Comparison of ENCODE assay signal across 10 mouse cellular contexts in genomic region chr4:141875481-141876108, GRCm38 (mm10). TPM values are rescaled to one million over a fixed set of nuclear protein-coding genes. Genes with fewer than 3 reads are reported as not detected.
DNase-seq lines count a peak whose midpoint lies in the region; ATAC-seq and TF ChIP-seq lines count a peak whose summit lies in the region.
"Had no signal": no experiment of that assay in that cellular context is flagged by ENCODE, and none has a peak within 500 bp of the region (broad histone marks: within the 10 kb centered on the region; RNA-seq: fewer than 3 reads in every experiment).

No protein-coding gene starts in this region.

- no peak overlapping the region for H3K27ac ChIP-seq in kidney, embryonic 15.5 days
- peak overlapping the region; percentile 41; the same call in 1 of the 2 replicates for H3K27ac ChIP-seq in hindbrain, postnatal 0 days
- H3K27ac ChIP-seq in midbrain, postnatal 0 days (ENCODE audit: low read depth, low read length): peak overlapping the region; percentile 57

- peak overlapping the region; percentile 96 for H3K4me2 ChIP-seq in kidney, embryonic 15.5 days
- H3K4me2 ChIP-seq in hindbrain, postnatal 0 days (ENCODE audit: low read depth, low read length): peak overlapping the region; percentile 84
- H3K4me2 ChIP-seq in midbrain, postnatal 0 days (ENCODE audit: low read depth, low read length, poor library complexity, severe bottlenecking): peak overlapping the region; percentile 70

- H3K36me3 ChIP-seq in kidney, embryonic 15.5 days: peaks cover 2% of the 10 kb centered on the region; the same call in 1 of the 2 replicates
- H3K36me3 ChIP-seq in hindbrain, postnatal 0 days (ENCODE audit: insufficient read depth, low read length): no peaks in the 10 kb centered on the region
- no peaks in the 10 kb centered on the region; the same call in 1 of the 2 replicates for H3K36me3 ChIP-seq in midbrain, postnatal 0 days (ENCODE audit: insufficient read depth, low read length)

- H3K27me3 ChIP-seq in kidney, embryonic 15.5 days: peaks cover 17% of the 10 kb centered on the region
- H3K27me3 ChIP-seq in hindbrain, postnatal 0 days (ENCODE audit: insufficient read depth, low read length): no peaks in the 10 kb centered on the region
- no peaks in the 10 kb centered on the region for H3K27me3 ChIP-seq in midbrain, postnatal 0 days (ENCODE audit: insufficient read depth, low read length)
- H3K27me3 ChIP-seq: Patski had no signal

- no peak overlapping the region for H3K9ac ChIP-seq in kidney, embryonic 15.5 days
- peak overlapping the region; percentile 67 for H3K9ac ChIP-seq in hindbrain, postnatal 0 days (replicated peaks; ENCODE audit: low read length)
- peak overlapping the region; percentile 80 for H3K9ac ChIP-seq in midbrain, postnatal 0 days (replicated peaks; ENCODE audit: low read length, poor library complexity, severe bottlenecking)

- WGBS in kidney, embryonic 15.5 days: 19% methylated on average over 8 of the region's 8 CpGs
- 12% methylated on average over 8 of the region's 8 CpGs for WGBS in hindbrain, postnatal 0 days
- 9% methylated on average over 8 of the region's 8 CpGs for WGBS in midbrain, postnatal 0 days

- H3K4me1 ChIP-seq in kidney, embryonic 15.5 days: peaks cover 44% of the 10 kb centered on the region
- H3K4me1 ChIP-seq in hindbrain, postnatal 0 days (ENCODE audit: insufficient read depth, low read length): peaks cover 24% of the 10 kb centered on the region
- peaks cover 5% of the 10 kb centered on the region; the same call in 1 of the 2 replicates for H3K4me1 ChIP-seq in midbrain, postnatal 0 days (ENCODE audit: insufficient read depth, low read length)

- peak overlapping the region; percentile 71 for H3K4me3 ChIP-seq in kidney, embryonic 15.5 days (replicated peaks)
- peak overlapping the region; percentile 58 for H3K4me3 ChIP-seq in hindbrain, postnatal 0 days (ENCODE audit: low read length)
- peak overlapping the region; percentile 83 for H3K4me3 ChIP-seq in midbrain, postnatal 0 days (ENCODE audit: low read depth, low read length)

- DNase-seq in kidney, adult 9 months: no peak
- peak; percentile 49 for DNase-seq in hindbrain, postnatal 0 days (ENCODE audit: low spot score)
- peak; percentile 61 for DNase-seq in midbrain, postnatal 0 days (ENCODE audit: low spot score)
- DNase-seq in thymus, postnatal 4 days: no peak
- DNase-seq in gastrocnemius, adult 8-10 months (ENCODE audit: low spot score in 2 of 2): no peak

- no peak for ATAC-seq in kidney, embryonic 15.5 days (replicated peaks; ENCODE audit: low FRiP score)
- ATAC-seq in common myeloid progenitor, adult 5-6 weeks (replicated peaks; ENCODE audit: low read depth, poor library complexity, severe bottlenecking): peak; percentile 6; the same call in 1 of the 2 replicates
- peak; percentile 13; the same call in 1 of the 2 replicates for ATAC-seq in hindbrain, postnatal 0 days
- peak; percentile 17; the same call in 1 of the 2 replicates for ATAC-seq in midbrain, postnatal 0 days (ENCODE audit: low FRiP score)
- ATAC-seq in inflammation-experienced regulatory T-cells, adult 6 months: no peak

- no peaks in the 10 kb centered on the region for H3K9me3 ChIP-seq in kidney, embryonic 15.5 days (replicated peaks)
- no peaks in the 10 kb centered on the region for H3K9me3 ChIP-seq in hindbrain, postnatal 0 days (ENCODE audit: low read length)
- H3K9me3 ChIP-seq in midbrain, postnatal 0 days (ENCODE audit: low read length): no peaks in the 10 kb centered on the region

- peak; percentile 41; the same call in 1 of the 2 replicates for TF ChIP-seq CTCF in hindbrain, postnatal 0 days (IDR thresholded peaks at IDR 0.05; ENCODE audit: low read depth)
- TF ChIP-seq CTCF in midbrain, postnatal 0 days (IDR thresholded peaks at IDR 0.05): peak; percentile 53

RNA-seq across cellular contexts. Expression of gene Efhd2, which starts 0.9 kb away (rescaled TPM):
- polyA plus RNA-seq in kidney, embryonic 15.5 days (2015; fragmentation: Nextera tagmentation; extraction: Ambion mirVana): 53.9 and 56.7 TPM in 2 replicates
- 32.6 and 46.1 TPM in 2 replicates for total RNA-seq in common myeloid progenitor, adult 5-6 weeks (2017)
- total RNA-seq in hindbrain, postnatal 0 days (2014; rRNA removed): 39.4 and 49.2 TPM in 2 replicates
- polyA plus RNA-seq in hindbrain, postnatal 0 days (2015; fragmentation: Nextera tagmentation; extraction: Ambion mirVana): 62.5 and 64.8 TPM in 2 replicates
- 38.8 TPM in 2 replicates for total RNA-seq in midbrain, postnatal 0 days (2014; rRNA removed)
- polyA plus RNA-seq in midbrain, postnatal 0 days (2015; fragmentation: Nextera tagmentation; extraction: Ambion mirVana): 49.0 and 54.8 TPM in 2 replicates
- 10 to 100 TPM; 26.9 to 64.6 (median 28.4) TPM for polyA plus RNA-seq in inflammation-experienced regulatory T-cells, adult 6 months (2017; shearing (Covaris generic))
- total RNA-seq in gastrocnemius, adult 8-10 months (2022): 1 to 10 TPM; 2.1 to 3.7 (median 3.1) TPM

RNA-seq across cellular contexts. Expression of gene Ctrc, which starts 29.4 kb away (rescaled TPM):
- not detected in 2 replicates for polyA plus RNA-seq in kidney, embryonic 15.5 days (2015; fragmentation: Nextera tagmentation; extraction: Ambion mirVana)
- not detected in 2 replicates for total RNA-seq in common myeloid progenitor, adult 5-6 weeks (2017)
- total RNA-seq in hindbrain, postnatal 0 days (2014; rRNA removed): not detected in 2 replicates
- polyA plus RNA-seq in hindbrain, postnatal 0 days (2015; fragmentation: Nextera tagmentation; extraction: Ambion mirVana): not detected in 2 replicates
- not detected in 2 replicates for total RNA-seq in midbrain, postnatal 0 days (2014; rRNA removed)
- polyA plus RNA-seq in midbrain, postnatal 0 days (2015; fragmentation: Nextera tagmentation; extraction: Ambion mirVana): not detected in 2 replicates
- polyA plus RNA-seq in inflammation-experienced regulatory T-cells, adult 6 months (2017; shearing (Covaris generic)): not detected
- not detected for total RNA-seq in gastrocnemius, adult 8-10 months (2022)
- polyA plus RNA-seq: frontal cortex, adult 2 months; Patski had no signal

RNA-seq across cellular contexts. Expression of gene Cela2a, which starts 49.6 kb away (rescaled TPM):
- 0.19 TPM in 1 of 2 replicates, not detected in the other for polyA plus RNA-seq in kidney, embryonic 15.5 days (2015; fragmentation: Nextera tagmentation; extraction: Ambion mirVana)
- not detected in 2 replicates for total RNA-seq in common myeloid progenitor, adult 5-6 weeks (2017)
- not detected in 2 replicates for total RNA-seq in hindbrain, postnatal 0 days (2014; rRNA removed)
- polyA plus RNA-seq in hindbrain, postnatal 0 days (2015; fragmentation: Nextera tagmentation; extraction: Ambion mirVana): 0.23 and 0.26 TPM in 2 replicates
- not detected in 2 replicates for total RNA-seq in midbrain, postnatal 0 days (2014; rRNA removed)
- polyA plus RNA-seq in midbrain, postnatal 0 days (2015; fragmentation: Nextera tagmentation; extraction: Ambion mirVana): not detected in 2 replicates
- not detected for polyA plus RNA-seq in inflammation-experienced regulatory T-cells, adult 6 months (2017; shearing (Covaris generic))
- total RNA-seq in gastrocnemius, adult 8-10 months (2022): not detected
- polyA plus RNA-seq: Patski had no signal

Comparison
In these comparisons a context has a peak if more than half of its experiments do, and no peak if none do; other contexts are left out.
1. ATAC-seq: peak in common myeloid progenitor, adult 5-6 weeks (single experiment), hindbrain, postnatal 0 days (single experiment) and midbrain, postnatal 0 days (single experiment); none in kidney, embryonic 15.5 days (single experiment) and inflammation-experienced regulatory T-cells, adult 6 months (single experiment).
2. DNase-seq: peak in hindbrain, postnatal 0 days (single experiment) and midbrain, postnatal 0 days (single experiment); none in kidney, adult 9 months (single experiment), thymus, postnatal 4 days (single experiment) and gastrocnemius, adult 8-10 months (0 of 2).
3. Peak in every context shown above with its lines, with median percentiles within 50 percentile points of each other: H3K4me2 ChIP-seq and H3K4me3 ChIP-seq.